Mouse (Mus musculus) cerebellum, adult 8-10 months (tissue): Measurements from ENCODE around the gene Ifnl2.
"Not testable (repeated sequence)": the region's sequence is repeated elsewhere in the genome, so short reads cannot be mapped to it uniquely, and the experiment has no call there.

Experiments
- DNase-seq: peaks from one replicate; pipeline ENCODE4 v3.0.0; 2022

The Ifnl2 gene

GRCm38 (mm10) chr7:28510405-28510974, at the start of gene Ifnl2:
TSS of gene Ifnl2 (minus strand) at chr7:28510455.
- not testable (repeated sequence) for DNase-seq

GRCm38 (mm10) chr7:28558486-28558885, 48.2 kb upstream of the Ifnl2 start:
- DNase-seq: no peak

- no peak for DNase-seq
Measured at GRCm38 (mm10) chr7:28557708-28558107, 47.5 kb upstream of the Ifnl2 start.

GRCm38 (mm10) chr7:28557069-28557468, 46.8 kb upstream of the Ifnl2 start:
- no peak for DNase-seq

- no peak for DNase-seq
Measured at GRCm38 (mm10) chr7:28555939-28556535, 45.8 kb upstream of the Ifnl2 start.

- DNase-seq: no peak
Measured at GRCm38 (mm10) chr7:28553076-28553475, 42.8 kb upstream of the Ifnl2 start.

GRCm38 (mm10) chr7:28547628-28548027, 37.4 kb upstream of the Ifnl2 start:
- DNase-seq: no peak

GRCm38 (mm10) chr7:28547154-28547553, 36.9 kb upstream of the Ifnl2 start, which contains the start of gene Nccrp1:
TSS of gene Nccrp1 (minus strand) at chr7:28547254.
- no peak for DNase-seq

GRCm38 (mm10) chr7:28546649-28547048, 36.4 kb upstream of the Ifnl2 start:
- DNase-seq: no peak

- no peak for DNase-seq
Measured at GRCm38 (mm10) chr7:28545891-28546210, 35.6 kb upstream of the Ifnl2 start.

- no peak for DNase-seq
Measured at GRCm38 (mm10) chr7:28545048-28545890, 35.0 kb upstream of the Ifnl2 start.

- DNase-seq: no peak
Measured at GRCm38 (mm10) chr7:28544051-28544601, 33.9 kb upstream of the Ifnl2 start.

GRCm38 (mm10) chr7:28540526-28540925, 30.3 kb upstream of the Ifnl2 start, which contains the start of gene Sycn:
TSS of gene Sycn (plus strand) at chr7:28540885.
- DNase-seq: no peak

- DNase-seq: not testable (repeated sequence)
Measured at GRCm38 (mm10) chr7:28538886-28539285, 28.6 kb upstream of the Ifnl2 start.

GRCm38 (mm10) chr7:28532005-28532404, 21.8 kb upstream of the Ifnl2 start:
- DNase-seq: no peak

GRCm38 (mm10) chr7:28527922-28528719, 17.9 kb upstream of the Ifnl2 start:
- DNase-seq: peak; percentile 61

- DNase-seq: not testable (repeated sequence)
Measured at GRCm38 (mm10) chr7:28522536-28522935, 12.3 kb upstream of the Ifnl2 start, which contains the start of gene Ifnl3. TSS of gene Ifnl3 (plus strand) at chr7:28522836.

- no peak for DNase-seq
Measured at GRCm38 (mm10) chr7:28511441-28511840, 1.2 kb upstream of the Ifnl2 start.

- DNase-seq: not testable (repeated sequence)
Measured at GRCm38 (mm10) chr7:28509121-28509520, 1.1 kb downstream of the Ifnl2 start.

GRCm38 (mm10) chr7:28505585-28505984, 4.7 kb downstream of the Ifnl2 start:
- DNase-seq: no peak

GRCm38 (mm10) chr7:28495426-28495825, 14.8 kb downstream of the Ifnl2 start:
- DNase-seq: no peak

- DNase-seq: no peak
Measured at GRCm38 (mm10) chr7:28492310-28492709, 17.9 kb downstream of the Ifnl2 start.

GRCm38 (mm10) chr7:28490903-28491302, 19.4 kb downstream of the Ifnl2 start:
- no peak for DNase-seq
